Mouse (Mus musculus) heart, postnatal 0 days (tissue): ENCODE measurements around the gene Krtap14. TPM values are rescaled to one million over a fixed set of nuclear protein-coding genes. Genes with fewer than 3 reads are reported as not detected.

Experiments
- ATAC-seq: fragments of 200-750 bp; cut with Nextera tagmentation; 2 replicates; pipeline ENCODE4 v1.8.0; 2017; ENCODE audit warnings: low read depth, moderate number of reproducible peaks, moderate library complexity; ENCODE audit not compliant: insufficient read depth
- DNase-seq: peaks from one replicate; pipeline ENCODE4 v3.0.0-alpha.2; 2016; ENCODE audit warnings: low spot score
- H3K27ac ChIP-seq: fragments of 300-500 bp; sonication (generic); 2 replicates; pipeline ENCODE4 v1.5.1; 2014; ENCODE audit warnings: low read depth, mild to moderate bottlenecking
- H3K27me3 ChIP-seq: fragments of 300-500 bp; sonication (generic); 2 replicates; pipeline ENCODE4 v1.6.1; 2014; ENCODE audit warnings: low read length, mixed read lengths; ENCODE audit not compliant: control insufficient read depth, insufficient read depth
- H3K36me3 ChIP-seq: fragments of 300-500 bp; sonication (generic); replicated peaks from 2 replicates; pipeline ENCODE4 v1.6.1; 2014; ENCODE audit warnings: low read length, mixed read lengths; ENCODE audit not compliant: control insufficient read depth, insufficient read depth
- H3K4me1 ChIP-seq: fragments of 300-500 bp; sonication (generic); 2 replicates; pipeline ENCODE4 v1.6.1; 2014; ENCODE audit warnings: antibody characterized with exemption; ENCODE audit not compliant: control insufficient read depth, insufficient read depth
- H3K4me2 ChIP-seq: fragments of 300-500 bp; sonication (generic); 2 replicates; pipeline ENCODE4 v1.6.1; 2014; ENCODE audit warnings: low read depth, mild to moderate bottlenecking, low read length, moderate library complexity
- H3K4me3 ChIP-seq: fragments of 300-500 bp; sonication (generic); 2 replicates; pipeline ENCODE4 v1.5.1; 2014; ENCODE audit warnings: low read depth, low read length
- H3K9ac ChIP-seq: fragments of 300-500 bp; sonication (generic); replicated peaks from 2 replicates; pipeline ENCODE4 v1.6.1; 2014; ENCODE audit warnings: low read depth, low read length, mixed read lengths
- H3K9me3 ChIP-seq: fragments of 300-500 bp; sonication (generic); replicated peaks from 2 replicates; pipeline ENCODE4 v1.6.1; 2016; ENCODE audit warnings: low read length; ENCODE audit not compliant: control insufficient read depth
- CTCF ChIP-seq: IDR thresholded peaks from 2 replicates; pipeline ENCODE4 v1.5.1; 2016; ENCODE audit warnings: antibody characterized with exemption, control low read depth, low read depth
- EP300 ChIP-seq: IDR thresholded peaks from 2 replicates; pipeline ENCODE4 v1.6.1; 2016; ENCODE audit warnings: antibody characterized with exemption, low read depth
- WGBS: fragments of 180-500 bp; shearing (Covaris S2); extraction: QIAGEN DNeasy Blood & Tissue Kit; methylation state at CpG from one replicate; pipeline ENCODE4 v1.1.7; 2014; 5-methylcytosine and 5-hydroxymethylcytosine counted together
- polyA plus RNA-seq: library from polyadenylated mRNA; unstranded; fragments of >200 nt; fragmentation: Nextera tagmentation; extraction: Ambion mirVana; gene quantifications from 2 replicates; pipeline ENCODE4 v1.2.1, GENCODE M21; 2015
- total RNA-seq: library from RNA; depleted of rRNA; stranded (reverse); fragments of >200 nt; gene quantifications from 2 replicates; pipeline ENCODE4 v1.2.3, GENCODE M21; 2014; ENCODE audit warnings: low replicate concordance; rRNA removed

Krtap14 gene
- total RNA-seq, result not detected in 2 replicates
- polyA plus RNA-seq, result not detected in 2 replicates

- DNase-seq (no peak), ATAC-seq (no peak)
- Histone ChIP-seq H3K4me3 (no peak within 1 kb of the TSS), H3K27me3 (no peaks in the 10 kb centered on the region), H3K36me3 (no peaks in the 10 kb centered on the region), H3K9me3 (no peaks in the 10 kb centered on the region), H3K27ac (no peak within 1 kb of the TSS), H3K4me1 (no peaks in the 10 kb centered on the region), H3K4me2 (no peak within 1 kb of the TSS), H3K9ac (no peak within 1 kb of the TSS)
- no peak for TF ChIP-seq CTCF
- no peak for TF ChIP-seq EP300
- WGBS, result 76% methylated on average over 9 of the region's 9 CpGs
Measured at GRCm38 (mm10) chr16:88826095-88826652, at the start of gene Krtap14. Gene Krtap14 (minus strand): TSS chr16:88826145.

- TF ChIP-seq CTCF, result no peak
- no peak for TF ChIP-seq EP300
- H3K27me3 ChIP-seq, result no peaks in the 10 kb centered on the region
- DNase-seq (no peak), ATAC-seq (no peak)
- no peaks in the 10 kb centered on the region for H3K36me3 ChIP-seq
- no peak within 1 kb of the TSS for H3K4me2 ChIP-seq
- no peak within 1 kb of the TSS for H3K4me3 ChIP-seq
- no peaks in the 10 kb centered on the region for H3K4me1 ChIP-seq
- no peak within 1 kb of the TSS for H3K9ac ChIP-seq
- no peaks in the 10 kb centered on the region for H3K9me3 ChIP-seq
- H3K27ac ChIP-seq, result no peak within 1 kb of the TSS
- 90% methylated on average over 3 of the region's 3 CpGs for WGBS
Measured at GRCm38 (mm10) chr16:88874169-88874568, 48.2 kb upstream of the Krtap14 start, which contains the start of gene Krtap19-2. Gene Krtap19-2 (minus strand): TSS chr16:88874269.

GRCm38 (mm10) chr16:88869311-88869710 lies 43.4 kb upstream of the Krtap14 start, which contains the start of gene Krtap19-1:
Gene Krtap19-1 (minus strand): TSS chr16:88869411.
- 78% methylated on average over 6 of the region's 6 CpGs for WGBS
- no peak for TF ChIP-seq EP300
- no peak for TF ChIP-seq CTCF

GRCm38 (mm10) chr16:88864887-88865407 lies 39.0 kb upstream of the Krtap14 start:
- Histone ChIP-seq H3K36me3 (no peaks in the 10 kb centered on the region), H3K27me3 (no peaks in the 10 kb centered on the region), H3K4me1 (no peaks in the 10 kb centered on the region), H3K4me2 (no peak overlapping the region), H3K9me3 (no peaks in the 10 kb centered on the region), H3K9ac (no peak overlapping the region), H3K27ac (no peak overlapping the region), H3K4me3 (no peak overlapping the region)
- DNase-seq (no peak), ATAC-seq (no peak)
- WGBS, result 79% methylated on average over 4 of the region's 4 CpGs
- TF ChIP-seq EP300 (no peak), CTCF (no peak)

More at GRCm38 (mm10) chr16:88869311-88869710, 43.4 kb upstream of the Krtap14 start, which contains the start of gene Krtap19-1:
- Histone ChIP-seq H3K4me3 (no peak within 1 kb of the TSS), H3K36me3 (no peaks in the 10 kb centered on the region), H3K9me3 (no peaks in the 10 kb centered on the region), H3K27ac (no peak within 1 kb of the TSS), H3K27me3 (no peaks in the 10 kb centered on the region), H3K9ac (no peak within 1 kb of the TSS), H3K4me1 (no peaks in the 10 kb centered on the region), H3K4me2 (no peak within 1 kb of the TSS)
- DNase-seq (no peak), ATAC-seq (no peak)

GRCm38 (mm10) chr16:88851450-88851849 lies 25.5 kb upstream of the Krtap14 start:
- Histone ChIP-seq H3K9ac (no peak overlapping the region), H3K9me3 (no peaks in the 10 kb centered on the region), H3K36me3 (no peaks in the 10 kb centered on the region), H3K4me2 (no peak overlapping the region), H3K27me3 (no peaks in the 10 kb centered on the region), H3K4me1 (no peaks in the 10 kb centered on the region), H3K4me3 (no peak overlapping the region), H3K27ac (no peak overlapping the region)
- 5% methylated on average over 5 of the region's 5 CpGs for WGBS
- no peak for ATAC-seq
- TF ChIP-seq EP300, result no peak
- peak; percentile 64 for TF ChIP-seq CTCF
- peak; percentile 30 for DNase-seq

- ATAC-seq, result no peak
- no peaks in the 10 kb centered on the region for H3K4me1 ChIP-seq
Measured at GRCm38 (mm10) chr16:88848558-88848957, 22.6 kb upstream of the Krtap14 start.

More at GRCm38 (mm10) chr16:88848558-88848957, 22.6 kb upstream of the Krtap14 start:
- Histone ChIP-seq H3K4me2 (no peak overlapping the region), H3K9me3 (no peaks in the 10 kb centered on the region), H3K27me3 (no peaks in the 10 kb centered on the region), H3K27ac (no peak overlapping the region), H3K9ac (no peak overlapping the region), H3K36me3 (no peaks in the 10 kb centered on the region), H3K4me3 (no peak overlapping the region)
- 80% methylated on average over 4 of the region's 4 CpGs for WGBS
- TF ChIP-seq CTCF (no peak), EP300 (no peak)
- no peak for DNase-seq
